Mouse (Mus musculus) thymus, postnatal 4 days (tissue): ENCODE results near the gene Vipr1.

Experiments used
- DNase-seq: peaks from one replicate; pipeline ENCODE4 v3.0.0; 2021

The Vipr1 gene

DNA sequence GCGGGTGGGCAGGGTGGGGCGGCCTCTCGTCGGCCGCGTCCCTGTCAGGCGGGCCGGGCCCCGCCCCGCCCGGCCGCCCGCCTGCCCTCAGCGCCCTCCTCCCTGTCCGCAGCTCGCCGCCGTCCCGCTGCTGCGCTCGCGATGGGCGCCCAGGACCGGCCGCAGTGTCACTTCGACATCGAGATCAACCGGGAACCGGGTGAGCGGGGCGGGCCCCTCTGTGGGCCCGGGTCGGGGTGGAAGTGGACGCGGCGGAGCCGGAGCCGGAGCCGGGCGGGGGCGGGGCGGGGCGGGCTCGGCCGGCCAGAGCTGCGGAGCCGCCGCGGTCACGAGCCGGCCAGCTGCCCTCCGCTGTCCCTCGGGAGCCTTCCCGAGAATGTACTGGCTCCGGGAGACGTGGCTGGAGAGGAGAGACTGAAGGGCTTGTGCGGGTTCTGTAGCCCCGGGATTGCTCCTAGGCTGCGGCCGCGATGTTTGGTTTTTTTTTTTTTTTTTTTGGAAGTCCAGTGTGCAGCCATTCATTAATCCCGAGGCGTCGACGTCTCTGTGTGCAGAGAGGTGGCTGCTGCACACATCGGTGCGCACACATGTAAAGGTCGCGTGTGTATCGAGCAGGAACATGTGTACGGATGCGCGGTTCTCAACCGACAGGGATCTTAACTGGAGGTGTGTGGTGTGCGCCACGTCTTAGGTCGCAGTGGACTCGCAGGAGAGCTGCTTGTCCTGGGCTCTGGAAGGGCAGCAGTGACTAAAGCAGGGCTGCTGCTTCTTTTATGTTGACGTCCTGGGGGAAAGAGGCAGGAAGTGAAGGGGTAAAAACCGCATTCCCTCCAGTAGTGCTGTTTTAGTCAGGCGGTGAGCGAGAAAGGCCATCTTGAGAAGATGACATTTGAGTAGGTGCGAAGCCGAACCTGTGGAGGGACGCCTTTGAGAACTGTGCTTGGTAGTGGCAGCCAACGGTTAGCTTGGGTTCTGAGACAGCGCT lies 77.1 kb downstream of the Vipr1 start:
- DNase-seq, result peak; percentile 53
